Mouse (Mus musculus) kidney, postnatal 0 days (tissue): Measurements from ENCODE around the gene Galntl5. TPM values are rescaled to one million over a fixed set of nuclear protein-coding genes. Genes with fewer than 3 reads are reported as not detected.
A peak's percentile ranks its signal among the peaks of the same experiment; 100 is the strongest.

Experiments used
- ATAC-seq: fragments of 200-750 bp; cut with Nextera tagmentation; replicated peaks from 2 replicates; pipeline ENCODE4 v1.8.0; 2017; ENCODE audit warnings: low read depth, moderate number of reproducible peaks, moderate TSS enrichment, moderate library complexity; ENCODE audit not compliant: low FRiP score
- DNase-seq: peaks from one replicate; pipeline ENCODE4 v3.0.0-alpha.2; 2016; ENCODE audit warnings: low spot score
- H3K27ac ChIP-seq: fragments of 300-500 bp; sonication (generic); 2 replicates; pipeline ENCODE4 v1.5.1; 2014; ENCODE audit warnings: mild to moderate bottlenecking
- H3K27me3 ChIP-seq: fragments of 300-500 bp; sonication (generic); 2 replicates; pipeline ENCODE4 v1.6.1; 2014; ENCODE audit warnings: low read length, mixed read lengths; ENCODE audit not compliant: insufficient read depth
- H3K36me3 ChIP-seq: fragments of 300-500 bp; sonication (generic); 2 replicates; pipeline ENCODE4 v1.6.1; 2014; ENCODE audit warnings: low read length, mixed read lengths; ENCODE audit not compliant: insufficient read depth
- H3K4me1 ChIP-seq: fragments of 300-500 bp; sonication (generic); replicated peaks from 2 replicates; pipeline ENCODE4 v1.6.1; 2014; ENCODE audit warnings: antibody characterized with exemption, low read length, mixed read lengths; ENCODE audit not compliant: insufficient read depth
- H3K4me2 ChIP-seq: fragments of 300-500 bp; sonication (generic); 2 replicates; pipeline ENCODE4 v1.6.1; 2014; ENCODE audit warnings: mild to moderate bottlenecking, low read length, moderate library complexity, mixed read lengths
- H3K4me3 ChIP-seq: fragments of 300-500 bp; sonication (generic); replicated peaks from 2 replicates; pipeline ENCODE4 v1.5.1; 2014; ENCODE audit warnings: low read depth, low read length
- H3K9ac ChIP-seq: fragments of 300-500 bp; sonication (generic); 2 replicates; pipeline ENCODE4 v1.6.1; 2014; ENCODE audit warnings: low read depth, low read length
- H3K9me3 ChIP-seq: fragments of 300-500 bp; sonication (generic); replicated peaks from 2 replicates; pipeline ENCODE4 v1.6.1; 2016; ENCODE audit warnings: low read length, inconsistent platforms, mixed read lengths
- CTCF ChIP-seq: IDR thresholded peaks from 2 replicates; pipeline ENCODE4 v1.5.1; 2016; ENCODE audit warnings: antibody characterized with exemption, low read depth, mild to moderate bottlenecking, moderate library complexity
- WGBS: fragments of 180-500 bp; shearing (Covaris S2); extraction: QIAGEN DNeasy Blood & Tissue Kit; methylation state at CpG from one replicate; pipeline ENCODE4 v1.1.7; 2014; 5-methylcytosine and 5-hydroxymethylcytosine counted together
- polyA plus RNA-seq: library from polyadenylated mRNA; unstranded; fragments of >200 nt; fragmentation: Nextera tagmentation; extraction: Ambion mirVana; gene quantifications from 2 replicates; pipeline ENCODE4 v1.2.1, GENCODE M21; 2015

Galntl5 gene
- polyA plus RNA-seq, 1 experiment from 2014 or later, result not detected

- ATAC-seq (no peak), DNase-seq (no peak)
- H3K4me1 ChIP-seq, result peaks cover 7% of the 10 kb centered on the region; the same call in 1 of the 2 replicates
- no peak for TF ChIP-seq CTCF
- H3K9ac ChIP-seq, result no peak overlapping the region
- H3K4me2 ChIP-seq, result peak overlapping the region; percentile 25
- peak overlapping the region; percentile 51 for H3K27ac ChIP-seq
- peaks cover 9% of the 10 kb centered on the region; the same call in 1 of the 2 replicates for H3K36me3 ChIP-seq
- no peak overlapping the region for H3K4me3 ChIP-seq
- H3K9me3 ChIP-seq, result no peaks in the 10 kb centered on the region
- WGBS, result 62% methylated on average over 3 of the region's 3 CpGs
- no peaks in the 10 kb centered on the region for H3K27me3 ChIP-seq
These were observed 65.8 kb downstream of the Galntl5 start for GRCm38 (mm10) chr5:25247036-25247435.

- WGBS, result 45% methylated on average over 2 of the region's 2 CpGs
- H3K36me3 ChIP-seq, result peaks cover 41% of the 10 kb centered on the region; the same call in 1 of the 2 replicates
- H3K9ac ChIP-seq, result no peak overlapping the region
- H3K27me3 ChIP-seq, result no peaks in the 10 kb centered on the region
- DNase-seq (peak; percentile 34), ATAC-seq (peak; percentile 87)
- H3K4me1 ChIP-seq, result peaks cover 9% of the 10 kb centered on the region; the same call in 1 of the 2 replicates
- no peaks in the 10 kb centered on the region for H3K9me3 ChIP-seq
- H3K4me2 ChIP-seq, result no peak overlapping the region
- peak overlapping the region; percentile 88 for H3K27ac ChIP-seq
- no peak for TF ChIP-seq CTCF
- no peak overlapping the region for H3K4me3 ChIP-seq
These were observed 71.2 kb downstream of the Galntl5 start for GRCm38 (mm10) chr5:25252423-25252822.

- H3K27ac ChIP-seq, result peak overlapping the region; percentile 88
These were observed 71.7 kb downstream of the Galntl5 start for GRCm38 (mm10) chr5:25252825-25253544.

GRCm38 (mm10) chr5:25254491-25254890 is 73.2 kb downstream of the Galntl5 start:
- Histone ChIP-seq H3K4me3 (no peak overlapping the region), H3K27ac (peak overlapping the region; percentile 88; the same call in 1 of the 2 replicates), H3K4me2 (no peak overlapping the region), H3K36me3 (peaks cover 52% of the 10 kb centered on the region; the same call in 1 of the 2 replicates), H3K9ac (no peak overlapping the region), H3K9me3 (no peaks in the 10 kb centered on the region), H3K27me3 (no peaks in the 10 kb centered on the region), H3K4me1 (peaks cover 7% of the 10 kb centered on the region; the same call in 1 of the 2 replicates)
- TF ChIP-seq CTCF, result no peak
- DNase-seq, result no peak
- WGBS, result 95% methylated on average over 4 of the region's 4 CpGs
- no peak for ATAC-seq

More at GRCm38 (mm10) chr5:25252825-25253544, 71.7 kb downstream of the Galntl5 start:
- Histone ChIP-seq H3K36me3 (peaks cover 41% of the 10 kb centered on the region; the same call in 1 of the 2 replicates), H3K9me3 (no peaks in the 10 kb centered on the region), H3K27me3 (no peaks in the 10 kb centered on the region), H3K4me1 (peaks cover 7% of the 10 kb centered on the region; the same call in 1 of the 2 replicates), H3K9ac (no peak overlapping the region), H3K4me2 (no peak overlapping the region), H3K4me3 (no peak overlapping the region)
- ATAC-seq (peak; percentile 75), DNase-seq (no peak)
- TF ChIP-seq CTCF, result no peak
- WGBS, result 67% methylated on average over 8 of the region's 8 CpGs

GRCm38 (mm10) chr5:25256686-25257085 is 75.4 kb downstream of the Galntl5 start:
- no peak overlapping the region for H3K4me2 ChIP-seq
- peaks cover 44% of the 10 kb centered on the region; the same call in 1 of the 2 replicates for H3K36me3 ChIP-seq
- H3K27ac ChIP-seq, result no peak overlapping the region
- H3K9ac ChIP-seq, result no peak overlapping the region
- H3K9me3 ChIP-seq, result no peaks in the 10 kb centered on the region
- no peak for ATAC-seq
- WGBS, result 96% methylated on average over 2 of the region's 2 CpGs
- H3K4me3 ChIP-seq, result no peak overlapping the region
- TF ChIP-seq CTCF, result no peak
- 0 out of 2 replicates have a peak, but pooled peaks cover 7% of the 10 kb centered on the region for H3K4me1 ChIP-seq
- DNase-seq, result no peak
- no peaks in the 10 kb centered on the region for H3K27me3 ChIP-seq

- no peaks in the 10 kb centered on the region for H3K4me1 ChIP-seq
- H3K4me2 ChIP-seq, result no peak overlapping the region
- no peak for TF ChIP-seq CTCF
- no peak overlapping the region for H3K9ac ChIP-seq
- ATAC-seq (0 out of 2 replicates have a peak, but pooled peaks have one; percentile 52), DNase-seq (no peak)
- 72% methylated on average over 6 of the region's 6 CpGs for WGBS
- H3K9me3 ChIP-seq, result no peaks in the 10 kb centered on the region
- peaks cover 48% of the 10 kb centered on the region for H3K36me3 ChIP-seq
- no peak overlapping the region for H3K4me3 ChIP-seq
- H3K27ac ChIP-seq, result peak overlapping the region; percentile 64; the same call in 1 of the 2 replicates
- H3K27me3 ChIP-seq, result no peaks in the 10 kb centered on the region
These were observed 80.2 kb downstream of the Galntl5 start for GRCm38 (mm10) chr5:25261452-25261851.
